Mouse (Mus musculus): ENCODE data around the gene AI597479. TPM values are rescaled to one million over a fixed set of nuclear protein-coding genes. Genes with fewer than 3 reads are reported as not detected.

Gene AI597479
- total RNA-seq, 2 experiments from 2014 or later, result 23.4 to 23.5 TPM

- intact Hi-C loops (cut with DNase I), result no loop called here
- no peak for DNase-seq (ENCODE audit: low spot score in 2 of 2)
These were observed 51.7 kb downstream of the AI597479 start for GRCm38 (mm10) chr1:43150225-43150624.

DNA sequence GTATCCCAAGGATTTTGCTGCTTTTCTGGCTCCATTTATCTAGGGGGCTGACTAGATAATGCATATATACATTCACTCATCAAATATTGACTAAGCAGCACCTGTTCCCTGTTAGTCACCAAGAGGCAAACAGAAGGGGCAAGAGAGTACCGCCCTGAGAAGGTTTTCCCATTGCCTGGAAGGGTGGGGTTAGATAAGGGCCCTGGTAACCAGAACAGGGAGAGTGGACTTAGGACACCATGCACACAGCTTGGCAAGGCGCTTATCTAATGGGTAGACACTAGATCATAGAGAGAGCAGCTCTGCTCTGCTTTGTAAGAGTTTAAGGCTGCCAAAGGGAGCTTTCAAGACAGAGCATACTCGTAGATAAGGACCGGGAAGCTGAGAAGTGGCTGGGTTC is 54.1 kb downstream of the AI597479 start:
- no peak for DNase-seq (ENCODE audit: low spot score in 2 of 2)
- intact Hi-C loops (cut with DNase I), result no loop called here

DNA sequence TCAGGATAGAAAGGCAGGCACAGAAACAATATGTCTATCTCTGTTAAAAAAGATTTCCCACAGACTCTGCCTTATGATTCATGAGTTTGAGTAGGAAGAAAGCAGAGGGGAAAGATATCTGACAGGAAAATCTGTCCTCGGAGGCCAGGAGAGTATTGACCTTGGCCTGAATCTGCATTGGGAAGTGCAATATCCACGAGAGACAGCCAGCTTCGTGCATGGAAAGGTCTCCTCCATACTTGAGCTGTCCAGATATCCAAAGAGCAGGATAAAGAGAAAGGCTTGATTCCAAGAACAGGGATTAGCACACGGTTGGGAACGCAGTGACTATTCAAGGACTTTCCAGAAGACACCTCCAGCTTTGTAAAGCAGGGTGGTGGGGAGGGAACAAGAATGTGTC is 55.0 kb downstream of the AI597479 start:
- intact Hi-C loops (cut with DNase I), result no loop called here
- no peak for DNase-seq (ENCODE audit: low spot score in 2 of 2)

- intact Hi-C loops (cut with DNase I), result no loop called here
- DNase-seq (ENCODE audit: low spot score in 2 of 2), result no peak
These were observed 56.0 kb downstream of the AI597479 start for GRCm38 (mm10) chr1:43154491-43154890.

- intact Hi-C loops (cut with DNase I), result no loop called here
- DNase-seq (ENCODE audit: low spot score in 2 of 2), result no peak
These were observed 59.4 kb downstream of the AI597479 start for GRCm38 (mm10) chr1:43157907-43158306.

GRCm38 (mm10) chr1:43159429-43159828 is 60.9 kb downstream of the AI597479 start:
- intact Hi-C loops (cut with DNase I), result no loop called here
- DNase-seq (ENCODE audit: low spot score in 2 of 2), result no peak

DNA sequence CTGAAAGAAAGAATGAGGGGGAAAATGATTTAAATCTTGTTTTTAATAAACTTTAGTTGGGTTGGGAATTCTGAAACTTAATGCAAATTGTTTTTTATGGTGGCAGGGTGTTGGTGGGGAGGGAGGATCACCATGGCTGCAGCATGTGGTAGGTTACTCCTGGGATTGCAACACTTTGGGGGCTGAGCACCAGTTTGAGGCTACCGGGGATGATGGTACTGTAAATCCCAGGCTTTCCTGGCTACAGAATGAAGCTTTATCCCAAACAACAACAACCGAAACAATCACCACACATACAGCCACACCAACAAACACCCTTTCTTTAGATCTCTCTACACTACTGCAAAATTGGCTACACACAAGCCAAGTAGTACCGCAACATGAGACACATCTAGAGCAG is 63.9 kb downstream of the AI597479 start:
- intact Hi-C loops (cut with DNase I), result loop anchor here (2.0 kb wide), 1 partner anchor 16 kb away; no protein-coding TSS in a partner anchor
- DNase-seq (ENCODE audit: low spot score in 2 of 2), result no peak

DNA sequence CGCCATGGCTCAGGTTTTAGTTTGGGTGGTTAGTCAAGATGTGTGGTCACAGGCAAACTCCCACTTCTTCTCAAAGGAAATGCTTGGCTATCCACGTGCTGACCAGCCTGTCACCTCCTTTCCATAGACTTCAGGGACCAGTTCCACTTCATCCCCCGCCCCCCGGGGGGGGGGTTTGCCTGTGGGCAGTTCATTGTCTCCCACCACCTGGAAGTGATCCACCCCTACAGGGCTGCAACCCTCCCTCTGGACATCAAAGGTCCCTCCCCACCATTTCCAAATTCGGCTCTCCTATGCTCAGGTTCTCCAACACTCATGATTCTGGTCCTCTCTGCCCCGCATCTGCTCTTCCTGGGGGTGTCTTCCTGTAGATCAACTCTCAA is 64.6 kb downstream of the AI597479 start:
- no peak for DNase-seq (ENCODE audit: low spot score in 2 of 2)
- intact Hi-C loops (cut with DNase I), result loop anchor here (2.0 kb wide), 1 partner anchor 16 kb away; no protein-coding TSS in a partner anchor

- peak; percentile 77 to 84 for DNase-seq (ENCODE audit: low spot score in 2 of 2)
- intact Hi-C loops (cut with DNase I), result loop anchor here (2.0 kb wide), 1 partner anchor 15 kb away; no protein-coding TSS in a partner anchor
These were observed 65.2 kb downstream of the AI597479 start for GRCm38 (mm10) chr1:43163467-43164418.

- no peak for DNase-seq (ENCODE audit: low spot score in 2 of 2)
- intact Hi-C loops (cut with DNase I), result no loop called here
These were observed 66.1 kb downstream of the AI597479 start for GRCm38 (mm10) chr1:43164582-43164981.

Other genes with a start within 250 kb of the AI597479 start
- gene Mrps9, start 247.5 kb upstream of the AI597479 start, total RNA-seq (2021), result 10 to 100 TPM; 42.0 to 45.0 TPM
- 10 to 100 TPM; 16.6 to 22.0 TPM for gene Gpr45, start 145.8 kb upstream of the AI597479 start, total RNA-seq (2021)
- 10 to 100 TPM; 43.2 to 44.3 TPM for gene Tgfbrap1, start 73 bp upstream of the AI597479 start, total RNA-seq (2021)
- 10 to 100 TPM; 56.1 to 63.6 TPM for gene Fhl2, start 98.3 kb downstream of the AI597479 start, total RNA-seq (2021)

All from left cerebral cortex, postnatal 36 days (tissue).